Mouse (Mus musculus) lung, postnatal 0 days (tissue): ENCODE measurements around the gene Nxt1. TPM values are rescaled to one million over a fixed set of nuclear protein-coding genes. Genes with fewer than 3 reads are reported as not detected.
A peak's percentile ranks its signal among the peaks of the same experiment; 100 is the strongest.

Source experiments
- ATAC-seq: fragments of 200-750 bp; cut with Nextera tagmentation; 2 replicates; pipeline ENCODE4 v1.8.0; 2017; ENCODE audit warnings: moderate library complexity
- DNase-seq: peaks from one replicate; pipeline ENCODE4 v3.0.0-alpha.2; 2016; ENCODE audit warnings: low spot score
- H3K27ac ChIP-seq: fragments of 300-500 bp; sonication (generic); 2 replicates; pipeline ENCODE4 v1.5.1; 2014; ENCODE audit warnings: antibody characterized with exemption, mild to moderate bottlenecking, low read length, mixed read lengths
- H3K27me3 ChIP-seq: fragments of 300-500 bp; sonication (generic); replicated peaks from 2 replicates; pipeline ENCODE4 v1.6.1; 2014; ENCODE audit warnings: low read length, mixed read lengths; ENCODE audit not compliant: insufficient read depth
- H3K36me3 ChIP-seq: fragments of 300-500 bp; sonication (generic); 2 replicates; pipeline ENCODE4 v1.6.1; 2014; ENCODE audit warnings: low read length, mixed read lengths; ENCODE audit not compliant: insufficient read depth
- H3K4me1 ChIP-seq: fragments of 300-500 bp; sonication (generic); 2 replicates; pipeline ENCODE4 v1.6.1; 2014; ENCODE audit warnings: antibody characterized with exemption, low read depth, low read length, mixed read lengths; ENCODE audit not compliant: insufficient read depth
- H3K4me2 ChIP-seq: fragments of 300-500 bp; sonication (generic); replicated peaks from 2 replicates; pipeline ENCODE4 v1.6.1; 2014; ENCODE audit warnings: low read depth, mild to moderate bottlenecking, low read length, moderate library complexity, mixed read lengths
- H3K4me3 ChIP-seq: fragments of 300-500 bp; sonication (generic); 2 replicates; pipeline ENCODE4 v1.5.1; 2014; ENCODE audit warnings: low read depth, low read length
- H3K9ac ChIP-seq: fragments of 300-500 bp; sonication (generic); replicated peaks from 2 replicates; pipeline ENCODE4 v1.6.1; 2014; ENCODE audit warnings: low read depth, mild to moderate bottlenecking
- H3K9me3 ChIP-seq: fragments of 300-500 bp; sonication (generic); 2 replicates; pipeline ENCODE4 v1.6.1; 2016; ENCODE audit warnings: low read length, mixed read lengths
- CTCF ChIP-seq: IDR thresholded peaks from 2 replicates; pipeline ENCODE4 v1.5.1; 2016; ENCODE audit warnings: antibody characterized with exemption, mild to moderate bottlenecking
- EP300 ChIP-seq: IDR thresholded peaks from 2 replicates; pipeline ENCODE4 v1.6.1; 2016; ENCODE audit warnings: antibody characterized with exemption, mild to moderate bottlenecking, control low read depth
- WGBS: fragments of 180-500 bp; shearing (Covaris S2); extraction: QIAGEN DNeasy Blood & Tissue Kit; methylation state at CpG from one replicate; pipeline ENCODE4 v1.1.7; 2014; 5-methylcytosine and 5-hydroxymethylcytosine counted together
- polyA plus RNA-seq: library from polyadenylated mRNA; unstranded; fragments of >200 nt; fragmentation: Nextera tagmentation; extraction: Ambion mirVana; gene quantifications from 2 replicates; pipeline ENCODE4 v1.2.1, GENCODE M21; 2015

The Nxt1 gene
- polyA plus RNA-seq, 1 experiment from 2014 or later: 46.2 TPM

DNA sequence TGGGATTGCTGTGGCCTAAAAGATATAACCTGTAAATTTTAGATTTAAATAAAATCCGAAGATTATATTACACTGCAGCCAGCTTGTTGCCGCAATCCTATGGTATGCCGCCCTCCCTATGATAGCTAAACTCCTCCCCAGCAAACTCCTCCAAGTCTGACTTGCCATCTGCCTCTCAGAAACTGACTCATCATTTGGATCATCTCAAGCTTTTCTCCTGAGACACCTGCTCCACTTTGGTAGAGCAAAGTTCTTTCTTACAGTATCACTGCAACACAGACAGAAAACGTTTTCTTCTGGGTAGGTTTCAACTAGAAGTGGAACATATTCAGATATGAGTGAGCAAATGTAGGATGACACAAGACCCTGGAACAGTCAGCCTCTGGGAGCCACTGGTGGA is 37.9 kb upstream of the Nxt1 start:
- Histone ChIP-seq H3K4me1 (no peaks in the 10 kb centered on the region), H3K36me3 (no peaks in the 10 kb centered on the region), H3K4me3 (no peak overlapping the region), H3K27me3 (no peaks in the 10 kb centered on the region), H3K9ac (no peak overlapping the region), H3K9me3 (no peaks in the 10 kb centered on the region), H3K27ac (no peak overlapping the region), H3K4me2 (no peak overlapping the region)
- ATAC-seq (no peak), DNase-seq (no peak)
- TF ChIP-seq CTCF: no peak
- TF ChIP-seq EP300: no peak
- WGBS: 82% methylated on average over 4 of the region's 4 CpGs

- Histone ChIP-seq H3K4me3 (no peak overlapping the region), H3K27me3 (no peaks in the 10 kb centered on the region), H3K4me1 (no peaks in the 10 kb centered on the region), H3K9ac (no peak overlapping the region), H3K27ac (no peak overlapping the region), H3K9me3 (no peaks in the 10 kb centered on the region), H3K36me3 (no peaks in the 10 kb centered on the region), H3K4me2 (no peak overlapping the region)
- ATAC-seq (no peak), DNase-seq (no peak)
- no peak for TF ChIP-seq CTCF
- TF ChIP-seq EP300: no peak
- WGBS: 63% methylated on average over 1 of the region's 1 CpGs
These were observed 29.6 kb upstream of the Nxt1 start for GRCm38 (mm10) chr2:148642610-148643370.

- Histone ChIP-seq H3K9me3 (no peaks in the 10 kb centered on the region), H3K9ac (no peak overlapping the region), H3K4me1 (no peaks in the 10 kb centered on the region), H3K36me3 (no peaks in the 10 kb centered on the region), H3K4me3 (no peak overlapping the region), H3K27me3 (no peaks in the 10 kb centered on the region), H3K4me2 (no peak overlapping the region), H3K27ac (no peak overlapping the region)
- no peak for DNase-seq
- no peak for ATAC-seq
- 78% methylated on average over 6 of the region's 6 CpGs for WGBS
- TF ChIP-seq EP300 (no peak), CTCF (no peak)
These were observed 27.9 kb upstream of the Nxt1 start for GRCm38 (mm10) chr2:148644421-148645000.

GRCm38 (mm10) chr2:148650587-148651357 is 21.6 kb upstream of the Nxt1 start:
- no peak overlapping the region for H3K4me2 ChIP-seq
- no peak overlapping the region for H3K27ac ChIP-seq
- no peaks in the 10 kb centered on the region for H3K36me3 ChIP-seq
- TF ChIP-seq CTCF (no peak), EP300 (no peak)
- DNase-seq: no peak
- no peaks in the 10 kb centered on the region for H3K9me3 ChIP-seq
- ATAC-seq: no peak
- H3K27me3 ChIP-seq: no peaks in the 10 kb centered on the region
- no peak overlapping the region for H3K9ac ChIP-seq
- 35% methylated on average over 3 of the region's 3 CpGs for WGBS
- no peaks in the 10 kb centered on the region for H3K4me1 ChIP-seq
- no peak overlapping the region for H3K4me3 ChIP-seq

GRCm38 (mm10) chr2:148654961-148655360 is 17.4 kb upstream of the Nxt1 start:
- no peaks in the 10 kb centered on the region for H3K4me1 ChIP-seq
- WGBS: 2% methylated on average over 3 of the region's 3 CpGs
- peak; percentile 73 for DNase-seq
- H3K9ac ChIP-seq: no peak overlapping the region
- no peaks in the 10 kb centered on the region for H3K9me3 ChIP-seq
- H3K27ac ChIP-seq: no peak overlapping the region
- no peaks in the 10 kb centered on the region for H3K27me3 ChIP-seq
- no peak overlapping the region for H3K4me3 ChIP-seq
- ATAC-seq: peak; percentile 65; the same call in 1 of the 2 replicates
- H3K4me2 ChIP-seq: no peak overlapping the region
- no peaks in the 10 kb centered on the region for H3K36me3 ChIP-seq
- peak; percentile 88 for TF ChIP-seq CTCF
- no peak for TF ChIP-seq EP300

- no peaks in the 10 kb centered on the region for H3K4me1 ChIP-seq
- no peak overlapping the region for H3K27ac ChIP-seq
- ATAC-seq: no peak
- 94% methylated on average over 1 of the region's 1 CpGs for WGBS
- no peak for DNase-seq
- no peaks in the 10 kb centered on the region for H3K36me3 ChIP-seq
- H3K4me3 ChIP-seq: no peak overlapping the region
- no peak overlapping the region for H3K9ac ChIP-seq
- no peaks in the 10 kb centered on the region for H3K9me3 ChIP-seq
- TF ChIP-seq CTCF (no peak), EP300 (no peak)
- H3K4me2 ChIP-seq: no peak overlapping the region
- H3K27me3 ChIP-seq: no peaks in the 10 kb centered on the region
These were observed 8.9 kb upstream of the Nxt1 start for GRCm38 (mm10) chr2:148663458-148663857.
